Mouse (Mus musculus) liver, embryonic 14.5 days (tissue): ENCODE measurements around the gene Lrch2. TPM values are rescaled to one million over a fixed set of nuclear protein-coding genes. Genes with fewer than 3 reads are reported as not detected.
"Not testable (repeated sequence)": the region's sequence is repeated elsewhere in the genome, so short reads cannot be mapped to it uniquely, and the experiment has no call there.

ENCODE experiments used
- ATAC-seq: fragments of 200-750 bp; cut with Nextera tagmentation; 2 replicates; pipeline ENCODE4 v1.8.0; 2017; ENCODE audit warnings: moderate number of reproducible peaks, mild to moderate bottlenecking, moderate library complexity; ENCODE audit not compliant: insufficient read depth
- DNase-seq, 3 experiments: peaks; one replicate each; pipeline ENCODE4 v3.0.0-alpha.2; 2012 to 2013; ENCODE audit warnings: low read depth in 3 of 3, low spot score in 3 of 3
- H3K27ac ChIP-seq: fragments of 300-500 bp; sonication (generic); 2 replicates; pipeline ENCODE4 v1.5.1; 2014; ENCODE audit warnings: moderate library complexity, mild to moderate bottlenecking, control low read depth, inconsistent platforms
- H3K27me3 ChIP-seq: fragments of 300-500 bp; sonication (generic); 2 replicates; pipeline ENCODE4 v1.6.1; 2014; ENCODE audit warnings: mild to moderate bottlenecking, low read length, moderate library complexity; ENCODE audit not compliant: control insufficient read depth, insufficient read depth
- H3K36me3 ChIP-seq: fragments of 300-500 bp; sonication (generic); replicated peaks from 2 replicates; pipeline ENCODE4 v1.6.1; 2014; ENCODE audit warnings: low read depth; ENCODE audit not compliant: control insufficient read depth, insufficient read depth
- H3K4me1 ChIP-seq, 2 experiments: fragments of 200-500 bp in 1 of 2; fragments of 300-500 bp in 1 of 2; sonication (generic) in 1 of 2; replicated peaks; 2 replicates each; pipeline ENCODE4 v1.6.1; 2012 to 2014; ENCODE audit warnings: antibody characterized with exemption in 1 of 2, inconsistent platforms in 1 of 2, low read length in 1 of 2; ENCODE audit not compliant: control insufficient read depth in 2 of 2, insufficient read depth in 2 of 2
- H3K4me2 ChIP-seq: fragments of 300-500 bp; sonication (generic); 2 replicates; pipeline ENCODE4 v1.6.1; 2014; ENCODE audit warnings: low read depth, mild to moderate bottlenecking, control low read depth, moderate library complexity
- H3K4me3 ChIP-seq, 2 experiments: fragments of 200-500 bp in 1 of 2; fragments of 300-500 bp in 1 of 2; sonication (generic) in 1 of 2; 2 replicates each; pipeline ENCODE4 v1.5.1; 2012 to 2014; ENCODE audit warnings: low read depth in 2 of 2, low read length in 2 of 2, mild to moderate bottlenecking in 2 of 2, control low read depth in 1 of 2, inconsistent platforms in 1 of 2, moderate library complexity in 1 of 2; ENCODE audit not compliant: insufficient read depth in 1 of 2
- H3K9ac ChIP-seq: fragments of 300-500 bp; sonication (generic); replicated peaks from 2 replicates; pipeline ENCODE4 v1.6.1; 2014; ENCODE audit warnings: mild to moderate bottlenecking, control low read depth, moderate library complexity
- H3K9me3 ChIP-seq: fragments of 300-500 bp; sonication (generic); 2 replicates; pipeline ENCODE4 v1.6.1; 2016; ENCODE audit warnings: low read length, mixed read lengths; ENCODE audit not compliant: control insufficient read depth
- CTCF ChIP-seq: IDR thresholded peaks from 2 replicates; pipeline ENCODE4 v1.5.1; 2016; ENCODE audit warnings: antibody characterized with exemption, low read depth, control low read depth
- EP300 ChIP-seq: IDR thresholded peaks from 2 replicates; pipeline ENCODE4 v1.6.1; 2016; ENCODE audit warnings: antibody characterized with exemption, low read depth
- WGBS: fragments of 180-500 bp; shearing (Covaris S2); extraction: QIAGEN DNeasy Blood & Tissue Kit; methylation state at CpG from one replicate; pipeline ENCODE4 v1.1.7; 2014; ENCODE audit not compliant: insufficient replicate concordance; 5-methylcytosine and 5-hydroxymethylcytosine counted together
- polyA plus RNA-seq, 2 experiments: library from polyadenylated mRNA; depleted of rRNA in 1 of 2; stranded (reverse) in 1 of 2; unstranded in 1 of 2; fragments of >200 nt; fragmentation: Nextera tagmentation in 1 of 2; extraction: Ambion mirVana in 1 of 2; gene quantifications; 2 replicates each; pipeline versions ENCODE4 v1.2.1 to v1.2.3; 2012 to 2014

Lrch2 gene
- polyA plus RNA-seq, 2 experiments, result 0.05 to 0.28 TPM

DNA sequence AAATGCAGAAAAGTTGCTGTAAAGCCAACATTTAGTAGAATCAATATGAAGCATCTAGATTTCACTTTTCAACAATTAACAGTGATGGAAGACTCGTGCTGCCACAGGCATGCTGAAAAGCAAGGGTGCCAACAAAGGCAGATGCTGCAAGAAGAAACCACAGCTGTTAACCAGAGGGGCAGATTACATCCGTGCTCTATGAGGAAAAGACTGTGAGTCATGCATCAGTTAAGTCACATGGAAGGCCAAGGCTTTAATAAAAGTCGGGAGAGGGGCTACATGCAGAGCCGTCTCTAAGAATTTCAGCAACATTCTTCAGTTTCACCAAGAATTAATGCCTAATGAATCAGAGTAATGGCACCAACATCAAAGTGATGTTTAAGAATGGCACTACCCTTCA lies 22.2 kb downstream of the Lrch2 start:
- Histone ChIP-seq H3K27ac (no peak overlapping the region), H3K27me3 (no peaks in the 10 kb centered on the region), H3K36me3 (no peaks in the 10 kb centered on the region), H3K4me1 (no peaks in the 10 kb centered on the region), H3K4me3 (no peak overlapping the region), H3K9ac (no peak overlapping the region), H3K9me3 (no peaks in the 10 kb centered on the region), H3K4me2 (no peak overlapping the region)
- DNase-seq, result no peak
- 57% methylated on average over 4 of the region's 4 CpGs for WGBS
- ATAC-seq, result no peak
- no peak for TF ChIP-seq EP300
- TF ChIP-seq CTCF, result no peak

DNA sequence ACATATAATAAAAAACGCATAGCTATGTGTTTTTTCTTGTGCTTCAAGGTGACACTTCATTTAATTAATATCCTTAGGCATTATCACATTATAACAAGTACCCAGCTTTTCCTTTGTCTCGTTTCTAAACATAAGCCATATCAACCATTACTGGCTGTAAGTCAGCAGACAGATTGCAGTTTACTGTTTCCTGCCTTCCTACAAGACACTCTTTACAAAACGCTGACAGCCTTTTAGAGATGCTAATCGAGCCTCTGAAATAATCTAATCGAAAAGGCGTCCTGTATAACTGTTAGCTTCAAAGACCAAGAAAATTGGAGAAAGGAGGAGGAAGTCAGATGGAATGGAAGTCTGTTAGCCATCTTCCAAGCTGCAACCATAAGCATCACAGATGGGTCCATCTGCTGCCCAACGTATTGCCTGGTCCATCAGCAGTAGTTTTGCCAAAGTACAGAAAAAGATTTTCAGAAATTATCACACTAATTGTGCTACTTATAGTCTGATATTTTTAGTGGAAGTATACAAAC lies 26.2 kb downstream of the Lrch2 start:
- H3K4me3 ChIP-seq, result no peak overlapping the region
- H3K4me1 ChIP-seq, result no peaks in the 10 kb centered on the region
- H3K36me3 ChIP-seq, result no peaks in the 10 kb centered on the region
- H3K9me3 ChIP-seq, result no peaks in the 10 kb centered on the region
- DNase-seq, result no peak
- no peak for ATAC-seq
- H3K9ac ChIP-seq, result no peak overlapping the region
- H3K4me2 ChIP-seq, result no peak overlapping the region
- H3K27me3 ChIP-seq, result no peaks in the 10 kb centered on the region
- no peak for TF ChIP-seq EP300
- TF ChIP-seq CTCF, result no peak
- 46% methylated on average over 7 of the region's 7 CpGs for WGBS
- H3K27ac ChIP-seq, result no peak overlapping the region

DNA sequence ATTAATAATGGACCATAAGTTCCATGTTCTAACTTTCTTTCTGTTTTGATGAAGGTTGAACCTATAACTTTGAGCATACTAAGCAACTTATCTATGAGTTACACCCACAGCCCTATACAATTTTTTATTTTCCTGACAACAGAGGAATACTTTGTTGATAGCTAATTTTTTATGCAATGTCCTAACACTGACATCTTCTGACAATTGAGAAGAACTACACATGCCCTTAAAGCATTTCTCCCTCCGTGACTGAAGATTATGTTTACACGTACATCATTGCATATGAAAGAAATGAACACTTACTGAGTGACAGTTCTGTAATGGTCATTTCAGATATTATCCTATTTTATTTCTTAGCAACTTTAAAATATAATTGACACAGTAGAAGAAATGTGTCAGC lies 64.3 kb downstream of the Lrch2 start:
- Histone ChIP-seq H3K27me3 (no peaks in the 10 kb centered on the region), H3K36me3 (no peaks in the 10 kb centered on the region), H3K27ac (no peak overlapping the region), H3K9me3 (no peaks in the 10 kb centered on the region), H3K4me2 (no peak overlapping the region), H3K4me3 (no peak overlapping the region), H3K9ac (no peak overlapping the region), H3K4me1 (no peaks in the 10 kb centered on the region)
- TF ChIP-seq EP300, result no peak
- TF ChIP-seq CTCF, result no peak
- 70% methylated on average over 2 of the region's 2 CpGs for WGBS
- DNase-seq (no peak), ATAC-seq (no peak)

DNA sequence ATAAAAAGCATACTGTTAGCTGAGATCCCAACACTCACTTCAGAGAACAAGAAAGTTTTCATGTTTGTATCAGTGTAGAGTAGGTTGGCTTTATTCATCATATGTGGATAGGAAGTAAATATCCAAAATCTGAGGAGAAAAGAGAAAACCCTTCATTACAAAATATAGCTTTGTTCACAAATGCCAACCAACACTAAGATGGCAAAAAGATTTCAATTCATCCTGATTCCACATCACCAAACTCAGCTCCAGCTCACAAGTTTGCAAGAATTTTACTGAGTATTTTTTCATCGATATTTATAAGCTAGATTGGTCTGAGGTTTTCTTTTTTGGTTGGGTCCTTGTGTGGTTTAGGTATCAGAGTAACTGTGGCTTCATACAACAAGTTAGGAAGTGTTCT lies 100.3 kb downstream of the Lrch2 start, which contains the start of gene Vmn1r239-ps:
Gene Vmn1r239-ps (minus strand): TSS at position 101 of the 400 bp plus-strand sequence.
- H3K9me3 ChIP-seq, DNase-seq, H3K36me3 ChIP-seq, ATAC-seq, H3K9ac ChIP-seq, H3K27ac ChIP-seq, H3K27me3 ChIP-seq, H3K4me3 ChIP-seq, H3K4me1 ChIP-seq, H3K4me2 ChIP-seq: not testable (repeated sequence)
- WGBS, result 42% methylated on average over 1 of the region's 1 CpGs

DNA sequence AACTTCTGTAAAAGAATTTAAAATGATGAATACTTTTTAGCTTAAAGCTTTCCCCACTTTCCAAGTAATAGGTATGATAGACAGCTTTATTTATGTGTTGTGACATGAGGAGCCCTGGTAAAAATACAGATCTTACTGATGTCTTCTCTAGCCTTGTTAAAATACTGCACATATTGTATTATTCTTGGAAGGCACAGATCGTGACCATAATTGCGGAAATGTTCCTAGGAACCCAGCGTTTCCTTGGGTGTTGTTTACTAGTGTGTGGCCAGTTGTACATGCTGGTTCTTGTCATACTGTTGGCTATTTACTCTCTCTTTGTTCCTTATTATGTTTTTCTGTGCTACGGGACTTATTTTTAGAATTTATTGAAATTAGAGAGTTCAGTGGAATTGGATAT lies 110.5 kb downstream of the Lrch2 start:
- no peak for TF ChIP-seq EP300
- TF ChIP-seq CTCF, result no peak
- no peak overlapping the region for H3K9ac ChIP-seq
- H3K9me3 ChIP-seq, result no peaks in the 10 kb centered on the region
- no peaks in the 10 kb centered on the region for H3K4me1 ChIP-seq
- DNase-seq, result no peak
- no peak overlapping the region for H3K4me3 ChIP-seq
- no peaks in the 10 kb centered on the region for H3K27me3 ChIP-seq
- H3K27ac ChIP-seq, result no peak overlapping the region
- WGBS, result 72% methylated on average over 4 of the region's 4 CpGs
- ATAC-seq, result no peak
- no peak overlapping the region for H3K4me2 ChIP-seq
- no peaks in the 10 kb centered on the region for H3K36me3 ChIP-seq
